Mouse (Mus musculus): ENCODE data around the gene Gm21882. TPM values are rescaled to one million over a fixed set of nuclear protein-coding genes. Genes with fewer than 3 reads are reported as not detected.
"Not testable (repeated sequence)": the region's sequence is repeated elsewhere in the genome, so short reads cannot be mapped to it uniquely, and the experiment has no call there.

Gm21882 gene
- not detected for total RNA-seq (2021)
- long read RNA-seq, experiment 1 = 0 reads
- long read RNA-seq, experiment 2 = 0 reads

DNA sequence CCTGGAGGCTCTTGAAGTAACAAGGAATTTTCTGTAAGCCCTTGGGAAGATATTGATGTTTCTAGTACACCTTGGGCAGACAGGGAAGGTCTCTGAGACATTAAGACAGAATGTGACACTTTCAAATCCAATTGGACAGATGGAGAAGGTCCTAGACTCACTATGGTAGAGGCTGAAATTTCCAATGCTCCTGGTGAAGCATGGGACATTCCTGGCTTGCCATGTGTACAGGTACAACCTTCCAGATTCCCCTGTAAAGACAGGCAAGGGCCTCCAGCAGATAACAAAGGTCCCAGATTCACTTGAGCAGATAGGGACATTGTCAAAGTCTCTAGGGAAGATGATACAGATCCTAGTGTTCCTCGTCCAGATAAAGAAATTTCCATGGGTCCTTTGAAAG lies at the start of gene Gm21882:
TSS of gene Gm21882 (minus strand) at position 101 of the 400 bp plus-strand sequence.
- not testable (repeated sequence) for DNase-seq

Other genes with a start within 250 kb of the Gm21882 start
- not detected for gene Gm21865, start 64.6 kb downstream of the Gm21882 start, total RNA-seq (2021)